Mouse (Mus musculus): ENCODE measurements around the gene Atrnl1.
"Not testable (repeated sequence)": the region's sequence is repeated elsewhere in the genome, so short reads cannot be mapped to it uniquely, and the experiment has no call there.

Atrnl1 gene

DNA sequence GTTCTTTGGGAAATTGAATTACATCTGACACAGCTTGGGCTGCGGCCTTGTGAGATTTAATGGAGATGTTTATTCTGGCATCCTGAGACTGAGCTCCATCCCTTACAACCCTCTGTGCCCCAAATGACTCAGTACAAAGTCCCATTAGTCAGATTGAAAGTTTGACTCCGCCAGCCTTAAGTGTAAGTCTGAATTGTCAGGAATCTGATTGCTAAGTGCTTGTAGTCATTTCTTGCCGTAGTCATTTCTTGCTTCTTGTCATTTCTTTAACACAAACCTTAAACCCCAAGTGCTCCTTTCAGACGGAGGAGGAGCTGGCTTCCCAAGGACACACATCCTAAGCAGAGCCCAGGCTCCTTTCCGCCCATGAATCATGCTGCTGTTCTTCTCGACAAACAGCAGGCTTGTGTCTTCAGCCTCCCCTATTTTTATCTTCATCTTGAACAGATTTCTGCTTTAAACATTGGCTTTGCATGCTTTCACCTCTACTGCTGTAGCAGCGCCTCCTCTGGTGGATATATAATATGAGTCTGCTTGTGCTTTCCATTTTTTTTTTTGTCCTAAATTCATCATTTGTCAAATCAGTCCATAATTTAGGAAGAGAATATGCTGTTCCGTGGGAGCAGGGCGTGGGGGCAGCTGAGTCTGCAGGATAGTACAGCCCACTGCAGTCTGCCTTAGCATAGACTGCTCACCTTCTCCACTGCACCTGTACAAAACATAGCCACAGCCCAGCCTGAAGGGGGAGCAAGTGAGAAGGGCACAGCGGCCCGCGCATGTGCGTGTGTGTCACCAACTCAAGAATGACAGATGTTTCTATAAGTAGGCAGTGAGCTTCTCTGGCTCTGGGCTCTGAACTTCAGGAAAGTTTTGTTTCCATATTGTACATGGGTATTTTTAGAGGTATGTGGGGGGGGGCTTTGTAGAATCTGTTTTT lies 214.7 kb downstream of the Atrnl1 start:
- peak; percentile 26 to 43 for DNase-seq

GRCm38 (mm10) chr19:57833083-57833482 lies 222.2 kb downstream of the Atrnl1 start:
- no peak for DNase-seq

- no peak for DNase-seq
These were observed 227.0 kb downstream of the Atrnl1 start for GRCm38 (mm10) chr19:57837882-57838281.

GRCm38 (mm10) chr19:57838546-57838945 lies 227.7 kb downstream of the Atrnl1 start:
- DNase-seq = no peak

GRCm38 (mm10) chr19:57849915-57850314 lies 239.1 kb downstream of the Atrnl1 start:
- DNase-seq = no peak

DNA sequence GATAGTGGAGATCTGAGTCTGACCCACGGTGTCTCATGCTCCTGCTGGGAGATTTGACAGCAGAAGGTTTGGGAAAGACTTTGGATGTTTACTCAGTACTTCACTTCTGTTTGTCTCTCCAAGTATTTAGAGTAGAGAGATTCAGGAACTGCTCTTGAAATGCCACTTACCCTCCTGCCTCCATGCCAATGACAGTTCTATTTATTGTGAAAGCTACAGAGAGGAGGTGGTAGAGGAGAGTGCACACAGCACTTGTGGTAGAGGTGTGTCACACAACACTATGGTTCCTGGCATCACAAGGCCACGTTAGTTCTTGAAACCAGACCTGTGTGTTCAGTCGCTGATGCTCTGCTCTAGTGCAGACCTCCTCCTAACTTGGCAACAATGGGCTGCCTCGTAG lies 257.5 kb downstream of the Atrnl1 start:
- DNase-seq = no peak

DNA sequence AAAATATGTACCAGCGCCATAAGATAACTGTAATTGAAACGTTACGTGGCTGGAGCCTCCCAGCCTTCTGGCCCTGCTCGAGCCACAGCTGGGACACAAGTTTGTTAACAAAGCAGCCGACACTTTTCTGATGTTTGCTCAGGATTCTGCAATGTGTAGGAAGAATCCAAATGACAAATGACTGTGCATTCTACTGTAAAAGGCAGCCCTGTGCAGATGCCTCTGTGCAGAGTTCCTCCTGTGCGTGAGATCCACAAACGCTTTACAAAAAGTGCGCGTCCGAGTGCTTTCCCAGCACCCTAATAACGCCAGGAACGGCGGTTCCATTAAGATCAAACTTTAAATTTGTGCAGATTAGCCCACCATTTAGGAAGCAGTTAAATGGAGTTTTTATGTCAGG lies 260.0 kb downstream of the Atrnl1 start:
- DNase-seq = no peak

DNA sequence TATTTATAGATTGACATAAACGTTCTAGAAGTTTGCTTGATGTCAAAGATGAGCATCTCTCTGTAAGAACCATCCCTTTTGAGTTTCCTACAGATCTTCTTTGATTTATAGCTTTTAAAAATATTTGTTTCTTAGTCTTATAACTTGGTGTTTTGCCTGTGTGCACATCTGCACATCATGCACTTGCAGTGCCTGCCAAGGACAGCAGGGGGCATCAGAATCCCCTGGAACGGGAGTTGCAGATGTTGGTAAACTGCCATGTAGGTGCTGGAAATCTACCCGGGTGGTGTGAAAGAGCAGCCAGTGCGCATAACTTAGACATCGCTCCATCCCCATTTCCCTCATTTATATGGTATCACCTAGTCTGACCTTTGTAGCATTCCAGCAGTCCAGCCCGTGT lies 265.2 kb downstream of the Atrnl1 start:
- peak; percentile 20 to 24 for DNase-seq

DNA sequence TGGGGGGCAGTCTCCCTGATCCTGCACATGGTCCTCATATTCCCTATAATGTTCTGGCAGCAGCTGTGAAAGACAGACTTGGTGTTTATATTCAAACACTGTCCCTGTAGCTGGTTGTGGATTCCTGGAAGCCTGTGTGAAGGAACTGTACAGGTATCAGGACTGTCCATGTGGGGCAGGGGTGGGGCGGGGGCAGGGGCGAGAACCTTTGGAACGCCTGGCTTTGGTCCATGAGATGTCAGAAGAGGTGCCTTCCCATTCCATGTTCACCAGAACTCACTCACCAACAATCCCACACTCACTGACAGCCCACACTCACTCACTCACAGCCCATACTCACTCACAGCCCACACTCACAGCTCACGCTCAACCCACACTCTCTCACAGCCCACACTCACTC lies 266.5 kb downstream of the Atrnl1 start:
- no peak for DNase-seq

GRCm38 (mm10) chr19:57878583-57878982 lies 267.7 kb downstream of the Atrnl1 start:
- peak in 1 of 2 experiments; percentile 8 for DNase-seq

DNA sequence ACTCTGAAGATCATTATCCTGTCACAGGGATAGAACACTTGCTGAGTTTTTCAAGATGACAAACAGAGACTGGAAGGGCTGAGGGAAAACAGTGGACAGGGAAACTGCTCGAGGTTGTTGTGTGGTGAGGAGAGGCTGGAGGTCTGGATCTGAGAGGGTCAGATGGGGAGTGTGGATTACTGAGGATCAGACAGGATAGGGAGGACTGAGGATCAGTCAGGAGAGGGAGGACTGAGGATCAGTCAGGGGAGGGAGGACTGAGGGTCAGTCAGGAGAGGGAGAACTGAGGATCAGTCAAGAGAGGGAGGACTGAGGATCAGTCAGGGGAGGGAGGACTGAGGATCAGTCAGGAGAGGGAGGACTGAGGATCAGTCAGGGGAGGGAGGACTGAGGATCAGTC lies 269.0 kb downstream of the Atrnl1 start:
- not testable (repeated sequence) for DNase-seq

GRCm38 (mm10) chr19:57881927-57882326 lies 271.1 kb downstream of the Atrnl1 start:
- DNase-seq = no peak

DNA sequence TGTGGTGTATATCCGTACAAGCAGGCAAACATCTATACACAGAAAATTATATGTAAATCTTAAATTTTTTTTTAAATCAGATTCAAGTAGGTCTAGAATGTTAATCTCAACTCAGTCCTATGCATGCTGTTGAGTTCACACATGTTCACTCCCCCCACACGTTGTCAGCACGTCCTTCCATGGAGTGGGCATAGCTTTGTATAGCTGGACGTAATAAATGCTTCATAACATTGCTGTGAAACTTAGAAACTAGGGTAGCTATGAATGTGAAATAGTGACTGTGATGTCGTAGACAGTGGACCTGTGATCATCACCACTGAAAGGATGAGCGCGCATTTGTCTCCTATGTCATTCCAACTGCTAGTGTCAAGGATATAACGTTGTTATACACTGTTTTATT lies 278.0 kb downstream of the Atrnl1 start:
- no peak for DNase-seq

DNA sequence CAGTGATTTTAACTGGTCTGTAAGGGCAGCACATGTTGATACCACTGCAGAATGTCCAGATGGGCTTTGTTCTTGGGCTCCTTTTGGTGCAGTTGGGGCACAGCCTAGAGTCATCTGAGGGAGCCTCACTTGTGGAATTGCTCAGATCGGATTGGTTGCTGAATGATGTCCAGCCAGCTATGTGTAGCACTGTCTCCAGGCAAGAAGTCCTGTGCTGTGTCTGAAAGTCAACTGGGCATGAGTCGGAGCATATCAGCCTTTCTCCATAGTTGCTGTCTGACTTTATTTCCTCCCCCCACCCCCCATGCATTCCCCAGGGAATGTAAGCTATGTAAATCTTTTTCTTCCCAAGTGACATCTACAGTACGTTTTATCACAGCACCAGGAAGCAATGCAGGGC lies 278.9 kb downstream of the Atrnl1 start:
- DNase-seq = peak; percentile 30 to 44

- no peak for DNase-seq
These were observed 280.1 kb downstream of the Atrnl1 start for GRCm38 (mm10) chr19:57890954-57891353.

- no peak for DNase-seq
These were observed 283.4 kb downstream of the Atrnl1 start for GRCm38 (mm10) chr19:57894191-57894590.

- DNase-seq = no peak
These were observed 289.2 kb downstream of the Atrnl1 start for GRCm38 (mm10) chr19:57900037-57900436.

DNA sequence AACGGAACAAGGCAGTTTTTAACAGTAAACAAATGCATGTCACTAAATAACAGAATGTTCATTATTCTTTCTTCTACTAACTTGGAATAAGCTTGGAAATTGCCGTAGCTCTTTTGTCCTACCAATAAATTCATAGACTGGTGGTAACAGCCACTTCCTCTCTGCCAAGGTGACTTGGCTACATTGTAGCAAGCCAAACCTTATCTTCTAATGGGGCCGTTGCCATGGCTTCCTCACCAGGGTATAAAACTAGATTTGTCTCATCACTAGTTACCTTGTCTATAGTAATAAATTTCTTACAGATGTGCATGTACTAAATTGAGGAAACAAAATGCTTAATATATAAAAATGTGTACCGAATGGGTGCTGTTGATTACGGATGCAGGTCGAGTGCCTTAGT lies 298.6 kb downstream of the Atrnl1 start:
- DNase-seq = no peak

DNA sequence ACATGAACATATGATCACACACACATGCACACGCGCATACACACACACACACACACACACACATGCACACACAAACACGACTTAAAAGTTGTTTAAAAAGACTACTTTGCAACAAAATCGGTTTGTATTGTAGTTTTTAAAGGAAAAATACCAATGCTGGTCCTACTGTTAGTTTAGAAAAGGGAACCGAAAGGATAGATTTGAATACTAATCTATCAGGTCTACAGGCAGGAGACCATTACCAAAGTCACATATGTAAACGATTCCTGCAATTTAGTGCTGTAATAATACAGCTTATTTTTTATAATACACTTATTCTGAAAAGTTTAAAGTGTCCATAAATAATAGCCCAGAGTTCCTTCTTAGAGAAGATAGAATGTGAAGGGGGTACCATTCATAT lies 299.8 kb downstream of the Atrnl1 start:
- no peak for DNase-seq

GRCm38 (mm10) chr19:57916325-57916724 lies 305.5 kb downstream of the Atrnl1 start:
- peak in 1 of 2 experiments; percentile 15 for DNase-seq

GRCm38 (mm10) chr19:57922991-57923390 lies 312.2 kb downstream of the Atrnl1 start:
- DNase-seq = no peak

- DNase-seq = no peak
These were observed 314.0 kb downstream of the Atrnl1 start for GRCm38 (mm10) chr19:57924856-57925255.

GRCm38 (mm10) chr19:57925681-57926080 lies 314.8 kb downstream of the Atrnl1 start:
- no peak for DNase-seq

DNA sequence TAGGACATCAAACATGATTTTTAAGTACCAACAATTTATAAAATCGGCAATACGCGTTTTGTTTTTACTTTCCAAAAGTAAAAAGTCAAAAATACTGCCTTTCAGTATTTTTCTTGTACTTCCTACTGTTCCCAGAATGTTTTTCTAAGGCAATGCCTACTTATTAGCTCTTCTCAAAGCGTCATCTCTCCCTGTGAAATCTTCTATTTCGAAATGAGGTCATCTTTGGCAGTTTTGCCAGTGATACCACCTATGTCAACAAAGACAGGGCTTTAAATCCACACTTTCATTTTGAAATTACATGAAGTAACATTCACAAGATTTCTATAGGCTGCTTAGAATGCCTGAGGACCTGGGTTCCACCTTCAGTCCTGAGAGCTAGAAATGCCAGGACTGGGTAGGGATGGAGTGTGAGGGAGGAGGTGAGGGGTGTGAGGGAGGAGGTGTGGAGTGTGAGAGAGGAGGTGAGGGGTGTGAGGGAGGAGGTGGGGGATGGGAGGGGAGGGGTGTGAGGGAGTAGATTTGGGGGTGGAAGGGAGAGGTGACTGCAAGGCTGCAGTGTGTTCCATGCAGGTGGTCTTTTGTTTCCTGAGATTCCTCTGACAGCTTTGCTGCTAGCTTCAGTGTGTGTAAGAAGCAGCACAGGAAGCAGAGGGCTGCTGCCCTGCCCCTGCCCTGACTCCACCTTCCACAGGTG lies 315.5 kb downstream of the Atrnl1 start:
- DNase-seq = no peak

Measured in kidney, postnatal 4 days (tissue).